7 mouse cellular contexts compared by ENCODE assay signal in the genomic region with DNA sequence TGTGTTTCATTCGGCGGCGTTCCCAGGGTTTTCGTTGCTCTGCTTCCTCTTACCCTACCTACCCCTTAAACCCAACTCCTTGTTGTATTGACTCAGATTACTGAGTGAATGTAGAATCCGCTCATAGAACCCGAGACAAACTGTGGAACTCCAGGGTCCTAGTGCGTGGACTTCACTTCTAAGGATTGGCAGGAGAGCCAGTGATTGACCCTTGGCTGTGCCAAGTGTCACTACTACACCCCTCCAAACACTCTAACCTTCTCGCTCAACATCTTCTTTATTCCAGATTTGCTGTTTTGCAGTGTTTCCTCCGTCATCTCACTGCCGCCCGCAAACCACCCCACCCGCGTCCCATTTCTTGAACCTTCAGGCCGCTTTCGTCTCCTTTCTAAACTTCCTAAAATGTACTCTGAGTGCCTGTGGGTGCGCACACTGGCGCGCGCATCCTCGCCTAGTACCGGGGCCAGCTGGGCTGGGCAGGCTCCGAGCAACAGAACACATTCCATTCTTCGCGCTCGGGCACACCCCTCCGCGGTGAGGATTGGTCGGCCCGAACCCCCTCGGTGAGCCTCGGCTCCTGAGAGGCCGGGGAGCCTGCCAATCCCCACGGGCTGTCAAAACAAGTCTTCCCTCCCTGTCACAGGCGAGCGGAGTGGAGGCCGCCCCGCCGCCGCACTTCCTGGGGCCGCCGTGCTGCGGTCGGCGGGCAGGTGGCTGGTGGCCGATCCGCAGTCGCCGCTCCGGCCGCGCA. TPM values are rescaled to one million over a fixed set of nuclear protein-coding genes. Genes with fewer than 3 reads are reported as not detected.
DNase-seq lines count a peak whose midpoint lies in the region; ATAC-seq and TF ChIP-seq lines count a peak whose summit lies in the region.

A gene (plus strand): TSS at position 650 of the 751 bp plus-strand sequence.

- H3K27ac ChIP-seq in bone marrow, adult 2 months (ENCODE audit: control insufficient read depth, insufficient read depth, low read depth, low read length, poor library complexity) = no peak within 1 kb of the TSS; the same call in 1 of the 2 replicates
- peak within 1 kb of the TSS; percentile 61 for H3K27ac ChIP-seq in embryonic facial prominence, embryonic 14.5 days (replicated peaks; ENCODE audit: low read depth, low read length)
- peak within 1 kb of the TSS; percentile 84 for H3K27ac ChIP-seq in heart, embryonic 10.5 days
- H3K27ac ChIP-seq in kidney, embryonic 15.5 days = peak within 1 kb of the TSS; percentile 85
- peak within 1 kb of the TSS; percentile 78 for H3K27ac ChIP-seq in limb, embryonic 15.5 days
- peak within 1 kb of the TSS; percentile 69 for H3K27ac ChIP-seq in midbrain, postnatal 0 days (ENCODE audit: low read depth, low read length)

- H3K27me3 ChIP-seq in embryonic facial prominence, embryonic 14.5 days (replicated peaks; ENCODE audit: control insufficient read depth, insufficient read depth, low read length) = peaks cover 11% of the 10 kb centered on the region; the same call in 1 of the 2 replicates
- H3K27me3 ChIP-seq in heart, embryonic 10.5 days (ENCODE audit: insufficient read depth, poor library complexity, severe bottlenecking) = peaks cover 15% of the 10 kb centered on the region; the same call in 1 of the 2 replicates
- peaks cover 8% of the 10 kb centered on the region for H3K27me3 ChIP-seq in kidney, embryonic 15.5 days
- peaks cover 11% of the 10 kb centered on the region for H3K27me3 ChIP-seq in limb, embryonic 15.5 days
- H3K27me3 ChIP-seq in midbrain, postnatal 0 days (ENCODE audit: insufficient read depth, low read length) = no peaks in the 10 kb centered on the region

- WGBS in bone marrow, adult 2 months = 1% methylated on average over 51 of the region's 51 CpGs
- WGBS in embryonic facial prominence, embryonic 14.5 days = 2% methylated on average over 33 of the region's 51 CpGs
- 3% methylated on average over 47 of the region's 51 CpGs for WGBS in heart, embryonic 10.5 days
- 2% methylated on average over 51 of the region's 51 CpGs for WGBS in kidney, embryonic 15.5 days
- 2% methylated on average over 51 of the region's 51 CpGs for WGBS in limb, embryonic 15.5 days
- 4% methylated on average over 51 of the region's 51 CpGs for WGBS in midbrain, postnatal 0 days

- peak; percentile 98 for DNase-seq in embryonic facial prominence, embryonic 14.5 days (ENCODE audit: low spot score)
- DNase-seq in heart, embryonic 10.5 days (ENCODE audit: low spot score) = peak; percentile 95
- peak; percentile 97 for DNase-seq in midbrain, postnatal 0 days (ENCODE audit: low spot score)
- DNase-seq in spleen, postnatal 10 days (ENCODE audit: low spot score in 2 of 2) = peak; percentile 44 to 81

- no peak for TF ChIP-seq CTCF in bone marrow, adult 2 months (IDR thresholded peaks at IDR 0.05; ENCODE audit: control insufficient read depth, insufficient read depth, low read length)
- no peak for TF ChIP-seq CTCF in midbrain, postnatal 0 days (IDR thresholded peaks at IDR 0.05)

- peak; percentile 99 for ATAC-seq in embryonic facial prominence, embryonic 14.5 days (ENCODE audit: low read depth)
- ATAC-seq in kidney, embryonic 15.5 days (replicated peaks; ENCODE audit: low FRiP score) = peak; percentile 99
- ATAC-seq in limb, embryonic 15.5 days (ENCODE audit: insufficient number of reproducible peaks, low FRiP score, low TSS enrichment, low read depth) = peak; percentile 97
- ATAC-seq in midbrain, postnatal 0 days (ENCODE audit: low FRiP score) = peak; percentile 98

- no peaks in the 10 kb centered on the region for H3K36me3 ChIP-seq in embryonic facial prominence, embryonic 14.5 days (ENCODE audit: control insufficient read depth, insufficient read depth, low read length)
- H3K36me3 ChIP-seq in heart, embryonic 10.5 days = no peaks in the 10 kb centered on the region
- H3K36me3 ChIP-seq in kidney, embryonic 15.5 days = no peaks in the 10 kb centered on the region
- no peaks in the 10 kb centered on the region for H3K36me3 ChIP-seq in limb, embryonic 15.5 days
- H3K36me3 ChIP-seq in midbrain, postnatal 0 days (ENCODE audit: insufficient read depth, low read length) = no peaks in the 10 kb centered on the region

- peak within 1 kb of the TSS; percentile 59 for H3K4me3 ChIP-seq in bone marrow, adult 2 months (replicated peaks; ENCODE audit: control insufficient read depth, low read depth, low read length)
- H3K4me3 ChIP-seq in embryonic facial prominence, embryonic 14.5 days (ENCODE audit: low read depth, low read length) = peak within 1 kb of the TSS; percentile 71
- H3K4me3 ChIP-seq in heart, embryonic 10.5 days = peak within 1 kb of the TSS; percentile 77
- peak within 1 kb of the TSS; percentile 83 for H3K4me3 ChIP-seq in kidney, embryonic 15.5 days (replicated peaks)
- peak within 1 kb of the TSS; percentile 75 for H3K4me3 ChIP-seq in limb, embryonic 15.5 days
- peak within 1 kb of the TSS; percentile 76 for H3K4me3 ChIP-seq in midbrain, postnatal 0 days (ENCODE audit: low read depth, low read length)

- H3K4me2 ChIP-seq in embryonic facial prominence, embryonic 14.5 days (ENCODE audit: low read depth, low read length) = peak within 1 kb of the TSS; percentile 100
- peak within 1 kb of the TSS; percentile 98 for H3K4me2 ChIP-seq in kidney, embryonic 15.5 days
- peak within 1 kb of the TSS; percentile 98 for H3K4me2 ChIP-seq in limb, embryonic 15.5 days
- peak within 1 kb of the TSS; percentile 98 for H3K4me2 ChIP-seq in midbrain, postnatal 0 days (ENCODE audit: low read depth, low read length, poor library complexity, severe bottlenecking)

- H3K9me3 ChIP-seq in embryonic facial prominence, embryonic 14.5 days (ENCODE audit: control insufficient read depth, low read length) = no peaks in the 10 kb centered on the region
- no peaks in the 10 kb centered on the region for H3K9me3 ChIP-seq in heart, embryonic 10.5 days
- H3K9me3 ChIP-seq in kidney, embryonic 15.5 days (replicated peaks) = no peaks in the 10 kb centered on the region
- no peaks in the 10 kb centered on the region for H3K9me3 ChIP-seq in limb, embryonic 15.5 days
- no peaks in the 10 kb centered on the region for H3K9me3 ChIP-seq in midbrain, postnatal 0 days (ENCODE audit: low read length)

- H3K9ac ChIP-seq in embryonic facial prominence, embryonic 14.5 days (ENCODE audit: low read depth, low read length) = peak within 1 kb of the TSS; percentile 67
- peak within 1 kb of the TSS; percentile 64 for H3K9ac ChIP-seq in kidney, embryonic 15.5 days
- peak within 1 kb of the TSS; percentile 60 for H3K9ac ChIP-seq in limb, embryonic 15.5 days
- peak within 1 kb of the TSS; percentile 72 for H3K9ac ChIP-seq in midbrain, postnatal 0 days (replicated peaks; ENCODE audit: low read length, poor library complexity, severe bottlenecking)

- TF ChIP-seq POLR2A in bone marrow, adult 2 months (IDR thresholded peaks at IDR 0.05; ENCODE audit: borderline replicate concordance, control insufficient read depth, low read depth, low read length) = no peak; the same call in 1 of the 2 replicates

- H3K4me1 ChIP-seq in bone marrow, adult 2 months (ENCODE audit: control insufficient read depth, insufficient read depth, low read length) = no peaks in the 10 kb centered on the region; the same call in 1 of the 2 replicates
- H3K4me1 ChIP-seq in embryonic facial prominence, embryonic 14.5 days (ENCODE audit: control insufficient read depth, insufficient read depth, low read length) = no peaks in the 10 kb centered on the region
- H3K4me1 ChIP-seq in heart, embryonic 10.5 days = peaks cover 15% of the 10 kb centered on the region
- H3K4me1 ChIP-seq in kidney, embryonic 15.5 days = peaks cover 17% of the 10 kb centered on the region
- H3K4me1 ChIP-seq in limb, embryonic 15.5 days = peaks cover 13% of the 10 kb centered on the region
- no peaks in the 10 kb centered on the region for H3K4me1 ChIP-seq in midbrain, postnatal 0 days (ENCODE audit: insufficient read depth, low read length)

RNA-seq across cellular contexts. Expression of the gene that starts here (rescaled TPM):
- 0.30 and 2.5 TPM in 2 replicates for polyA plus RNA-seq in bone marrow, adult 2 months (2011; ENCODE audit: insufficient read depth, insufficient read length, low replicate concordance, missing spikeins)
- polyA plus RNA-seq in embryonic facial prominence, embryonic 14.5 days (2014; fragmentation: Nextera tagmentation; extraction: Ambion mirVana) = 2.4 TPM in 2 replicates
- polyA plus RNA-seq in heart, embryonic 10.5 days (2016; fragmentation: Nextera tagmentation; extraction: Ambion mirVana) = 0.60 and 0.77 TPM in 2 replicates
- 4.8 and 5.5 TPM in 2 replicates for polyA plus RNA-seq in kidney, embryonic 15.5 days (2015; fragmentation: Nextera tagmentation; extraction: Ambion mirVana)
- polyA plus RNA-seq in limb, embryonic 15.5 days (2015; fragmentation: Nextera tagmentation; extraction: Ambion mirVana) = 1.8 and 2.4 TPM in 2 replicates
- total RNA-seq in midbrain, postnatal 0 days (2014; rRNA removed) = 8.9 and 9.4 TPM in 2 replicates
- 2.7 and 3.9 TPM in 2 replicates for polyA plus RNA-seq in midbrain, postnatal 0 days (2015; fragmentation: Nextera tagmentation; extraction: Ambion mirVana)

Comparison
In these comparisons a context has a peak if more than half of its experiments do, and no peak if none do; other contexts are left out.
1. Peak in DNase-seq, H3K4me3 ChIP-seq and H3K27ac ChIP-seq in heart, embryonic 10.5 days; RNA of the gene not detected or under 1 TPM.